Mouse (Mus musculus): ENCODE data around the gene En1. TPM values are rescaled to one million over a fixed set of nuclear protein-coding genes. Genes with fewer than 3 reads are reported as not detected.
A peak's percentile ranks its signal among the peaks of the same experiment; 100 is the strongest.

Gene En1
- polyA plus RNA-seq (2015; fragmentation: Nextera tagmentation; extraction: Ambion mirVana) = not detected in 2 replicates

DNA sequence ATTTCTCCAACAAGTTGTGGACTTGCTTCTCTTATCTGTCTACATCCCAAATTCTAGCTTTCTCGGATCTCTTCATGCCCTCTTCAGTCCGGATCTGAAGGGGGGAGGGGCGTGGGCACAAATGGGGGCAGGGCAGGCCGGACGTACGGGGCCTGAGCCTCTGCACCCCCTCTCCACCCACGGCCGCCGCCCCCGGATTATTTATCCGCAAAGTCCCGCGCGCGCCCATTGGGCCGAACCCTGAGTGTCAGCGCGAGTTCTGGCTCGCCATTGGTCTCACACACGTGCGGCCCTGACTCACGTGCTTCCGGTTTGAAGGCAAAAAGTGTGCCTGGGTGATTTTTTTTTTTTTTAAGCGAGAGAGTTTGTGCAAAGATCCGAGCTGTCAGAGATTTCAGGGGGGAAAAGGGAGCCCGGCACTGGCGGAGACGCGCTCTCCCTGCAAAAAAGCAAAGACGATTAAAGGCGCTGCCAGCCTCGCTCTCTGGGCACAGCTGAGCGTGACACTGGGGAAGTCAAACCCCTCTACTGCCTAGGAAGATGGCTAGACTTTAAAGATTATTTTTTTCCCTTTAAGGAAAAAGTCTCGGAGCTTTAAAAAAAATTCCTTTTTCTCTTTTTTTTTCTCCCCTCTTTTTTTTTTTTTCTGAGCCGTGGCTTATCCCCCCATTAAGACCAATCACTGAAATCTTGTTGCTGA lies at the start of gene En1:
Gene En1, plus strand, starts transcription at position 388 of the 700 bp plus-strand sequence.
- no peak for ATAC-seq (replicated peaks; ENCODE audit: low FRiP score, low read depth)
- H3K27me3 ChIP-seq (ENCODE audit: insufficient read depth, low read length) = peaks cover 95% of the 10 kb centered on the region
- WGBS = 2% methylated on average over 34 of the region's 35 CpGs
- peak within 1 kb of the TSS; percentile 73 for H3K4me2 ChIP-seq (ENCODE audit: low read length)
- peaks cover 14% of the 10 kb centered on the region; the same call in 1 of the 2 replicates for H3K4me1 ChIP-seq (replicated peaks; ENCODE audit: insufficient read depth, low read length)
- peak within 1 kb of the TSS; percentile 44 for H3K4me3 ChIP-seq (replicated peaks; ENCODE audit: low read depth, low read length)
- TF ChIP-seq CTCF (IDR thresholded peaks at IDR 0.05; ENCODE audit: low read depth) = no peak
- no peak for DNase-seq (ENCODE audit: low spot score)
- no peak within 1 kb of the TSS for H3K27ac ChIP-seq
- H3K9ac ChIP-seq (ENCODE audit: low read depth, low read length) = no peak within 1 kb of the TSS
- H3K9me3 ChIP-seq (replicated peaks; ENCODE audit: low read length) = no peaks in the 10 kb centered on the region
- no peaks in the 10 kb centered on the region for H3K36me3 ChIP-seq (ENCODE audit: insufficient read depth, low read length)

DNA sequence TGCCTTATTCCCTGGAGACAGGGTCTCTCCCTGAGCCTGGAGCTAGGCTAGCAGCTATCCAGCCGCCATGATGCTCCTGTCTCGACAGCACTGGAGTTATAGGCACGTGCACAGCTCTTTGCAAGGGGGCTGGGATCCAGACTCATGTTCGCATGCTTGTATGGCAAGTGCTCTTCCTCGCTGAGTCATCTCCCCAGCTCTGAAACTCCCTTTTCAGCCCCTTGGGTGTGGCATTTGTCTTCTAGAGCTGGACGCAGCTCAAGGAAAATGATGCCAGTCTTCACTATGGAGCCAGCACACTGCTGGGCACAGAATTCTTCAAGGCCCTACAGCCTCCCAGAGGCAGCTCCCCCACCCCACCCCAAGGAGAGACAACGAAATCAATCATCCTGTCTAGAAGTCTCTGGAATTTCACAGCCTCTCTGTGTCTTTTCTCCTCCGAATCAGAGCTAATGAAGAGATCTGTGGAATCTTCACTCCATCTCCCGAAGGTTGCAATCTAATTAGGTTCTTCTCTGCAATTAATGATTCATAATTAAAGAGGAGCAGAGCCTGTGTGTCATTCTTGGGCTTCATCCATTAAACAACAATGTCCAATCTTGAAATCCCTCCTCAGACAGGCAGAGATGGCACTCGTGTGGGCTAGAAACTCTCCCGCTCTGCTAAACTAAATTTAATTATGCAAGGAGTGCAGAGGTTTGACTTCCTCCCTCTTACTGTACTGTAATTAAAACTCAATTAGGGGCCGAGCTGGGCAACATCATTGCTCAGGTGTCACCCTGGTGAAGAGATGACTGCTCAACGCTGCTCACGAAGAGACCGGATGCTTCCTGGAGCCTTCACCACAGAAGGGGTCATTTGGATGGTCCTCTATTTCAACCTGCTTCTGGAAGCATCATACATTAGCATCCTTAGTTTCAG lies 45.0 kb upstream of the En1 start:
- WGBS = 71% methylated on average over 15 of the region's 15 CpGs
- Histone ChIP-seq H3K4me3 (replicated peaks; ENCODE audit: low read depth, low read length) (no peak overlapping the region), H3K4me1 (replicated peaks; ENCODE audit: insufficient read depth, low read length) (no peaks in the 10 kb centered on the region), H3K4me2 (ENCODE audit: low read length) (no peak overlapping the region), H3K9ac (ENCODE audit: low read depth, low read length) (no peak overlapping the region), H3K27ac (no peak overlapping the region), H3K36me3 (ENCODE audit: insufficient read depth, low read length) (no peaks in the 10 kb centered on the region), H3K27me3 (ENCODE audit: insufficient read depth, low read length) (no peaks in the 10 kb centered on the region), H3K9me3 (replicated peaks; ENCODE audit: low read length) (no peaks in the 10 kb centered on the region)
- DNase-seq (ENCODE audit: low spot score) (no peak), ATAC-seq (replicated peaks; ENCODE audit: low FRiP score, low read depth) (no peak)
- no peak for TF ChIP-seq CTCF (IDR thresholded peaks at IDR 0.05; ENCODE audit: low read depth)

DNA sequence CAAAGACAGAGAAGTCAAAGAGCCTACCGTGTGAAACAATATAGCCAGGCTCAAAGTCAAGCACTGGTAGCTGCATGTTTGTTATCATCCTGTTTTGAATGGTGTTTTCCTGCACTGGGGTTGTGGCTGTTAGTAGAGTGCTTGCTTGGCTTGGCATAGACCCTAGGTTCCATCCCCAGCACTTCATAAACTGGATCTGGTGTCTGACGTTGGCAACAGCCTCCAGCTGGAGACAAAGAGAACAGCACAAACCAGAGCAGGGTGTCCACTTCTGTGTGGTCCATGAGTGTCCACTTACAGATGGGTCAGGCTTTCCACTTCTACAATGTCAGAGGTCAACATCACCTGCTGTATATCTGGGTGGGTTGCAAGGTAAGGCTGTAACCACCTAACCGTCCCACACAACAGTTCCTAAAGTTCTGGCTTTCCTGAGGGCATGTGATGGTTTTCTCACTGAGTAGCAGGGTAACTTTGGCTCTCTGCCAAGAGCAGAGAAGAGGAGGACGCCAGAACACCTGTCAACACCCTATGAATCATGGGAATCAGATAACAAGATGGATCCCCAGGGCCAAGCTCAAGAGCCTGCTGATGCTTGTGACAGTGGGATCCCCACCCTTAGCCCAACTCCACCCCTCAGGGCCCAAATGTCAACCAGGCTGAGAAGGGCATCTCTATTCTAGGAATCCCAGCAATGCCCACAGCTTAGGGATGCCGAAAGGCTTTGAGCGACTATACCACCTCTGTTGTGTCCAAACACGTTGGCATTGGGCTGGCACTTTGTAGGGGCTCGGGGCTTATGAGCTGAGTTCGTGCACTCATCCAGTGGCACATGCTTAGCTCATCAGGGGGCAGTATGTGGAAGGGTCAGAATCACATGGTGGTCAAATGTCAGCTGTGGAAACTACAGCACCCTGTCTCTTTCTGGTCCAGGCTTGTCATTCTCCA lies 43.6 kb upstream of the En1 start:
- Histone ChIP-seq H3K4me2 (ENCODE audit: low read length) (no peak overlapping the region), H3K4me3 (replicated peaks; ENCODE audit: low read depth, low read length) (no peak overlapping the region), H3K9ac (ENCODE audit: low read depth, low read length) (no peak overlapping the region), H3K27me3 (ENCODE audit: insufficient read depth, low read length) (no peaks in the 10 kb centered on the region), H3K9me3 (replicated peaks; ENCODE audit: low read length) (no peaks in the 10 kb centered on the region), H3K36me3 (ENCODE audit: insufficient read depth, low read length) (no peaks in the 10 kb centered on the region), H3K4me1 (replicated peaks; ENCODE audit: insufficient read depth, low read length) (no peaks in the 10 kb centered on the region), H3K27ac (no peak overlapping the region)
- WGBS = 63% methylated on average over 9 of the region's 9 CpGs
- no peak for ATAC-seq (replicated peaks; ENCODE audit: low FRiP score, low read depth)
- TF ChIP-seq CTCF (IDR thresholded peaks at IDR 0.05; ENCODE audit: low read depth) = no peak
- no peak for DNase-seq (ENCODE audit: low spot score)

DNA sequence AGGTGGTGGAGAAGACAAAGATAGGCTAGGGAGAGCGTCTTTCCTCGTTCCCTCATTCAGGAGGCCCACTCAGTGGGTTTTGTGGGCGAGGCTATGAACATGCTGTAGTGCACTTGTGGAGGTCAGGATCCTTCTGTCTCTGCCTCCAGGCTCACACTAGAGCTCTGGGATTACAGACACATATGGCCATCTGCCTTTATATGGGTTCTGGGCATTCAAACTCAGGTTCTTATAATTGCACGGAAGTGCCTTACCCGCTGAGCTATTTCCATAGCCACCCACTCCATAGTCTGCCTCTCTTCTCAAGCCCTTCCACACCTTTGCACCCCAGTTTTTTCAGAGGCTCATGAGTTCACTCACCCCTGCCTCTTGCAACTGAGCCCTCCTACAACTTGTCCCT lies 42.3 kb upstream of the En1 start:
- Histone ChIP-seq H3K27me3 (ENCODE audit: insufficient read depth, low read length) (no peaks in the 10 kb centered on the region), H3K4me3 (replicated peaks; ENCODE audit: low read depth, low read length) (no peak overlapping the region), H3K9ac (ENCODE audit: low read depth, low read length) (no peak overlapping the region), H3K9me3 (replicated peaks; ENCODE audit: low read length) (no peaks in the 10 kb centered on the region), H3K36me3 (ENCODE audit: insufficient read depth, low read length) (no peaks in the 10 kb centered on the region), H3K4me2 (ENCODE audit: low read length) (no peak overlapping the region), H3K27ac (no peak overlapping the region), H3K4me1 (replicated peaks; ENCODE audit: insufficient read depth, low read length) (no peaks in the 10 kb centered on the region)
- DNase-seq (ENCODE audit: low spot score) = no peak
- WGBS = 89% methylated on average over 5 of the region's 5 CpGs
- no peak for TF ChIP-seq CTCF (IDR thresholded peaks at IDR 0.05; ENCODE audit: low read depth)
- no peak for ATAC-seq (replicated peaks; ENCODE audit: low FRiP score, low read depth)

DNA sequence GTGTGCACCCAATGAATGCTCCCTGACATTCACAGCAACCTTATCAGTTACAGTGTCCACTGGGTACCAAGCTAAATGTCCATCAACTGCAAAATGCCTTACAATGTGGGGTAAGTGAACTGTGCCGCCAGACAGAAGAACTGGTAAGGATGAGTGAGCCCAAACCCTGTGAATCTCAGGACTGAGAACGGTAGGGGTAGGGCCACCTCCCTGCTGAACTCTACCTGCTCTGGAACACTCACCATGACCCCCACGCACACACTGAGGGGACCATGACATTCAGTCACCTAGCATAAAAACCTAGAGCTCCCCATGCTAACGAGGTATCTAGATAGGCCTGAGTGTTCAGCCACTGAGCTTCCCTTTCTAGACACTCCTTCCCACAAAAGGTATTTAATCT lies 20.9 kb upstream of the En1 start:
- TF ChIP-seq CTCF (IDR thresholded peaks at IDR 0.05; ENCODE audit: low read depth) = no peak
- H3K9me3 ChIP-seq (replicated peaks; ENCODE audit: low read length) = no peaks in the 10 kb centered on the region
- H3K36me3 ChIP-seq (ENCODE audit: insufficient read depth, low read length) = no peaks in the 10 kb centered on the region
- no peak overlapping the region for H3K4me3 ChIP-seq (replicated peaks; ENCODE audit: low read depth, low read length)
- ATAC-seq (replicated peaks; ENCODE audit: low FRiP score, low read depth) = no peak
- DNase-seq (ENCODE audit: low spot score) = no peak
- no peak overlapping the region for H3K27ac ChIP-seq
- WGBS = 58% methylated on average over 4 of the region's 4 CpGs
- H3K4me2 ChIP-seq (ENCODE audit: low read length) = no peak overlapping the region
- H3K4me1 ChIP-seq (replicated peaks; ENCODE audit: insufficient read depth, low read length) = no peaks in the 10 kb centered on the region
- H3K9ac ChIP-seq (ENCODE audit: low read depth, low read length) = no peak overlapping the region
- H3K27me3 ChIP-seq (ENCODE audit: insufficient read depth, low read length) = no peaks in the 10 kb centered on the region

DNA sequence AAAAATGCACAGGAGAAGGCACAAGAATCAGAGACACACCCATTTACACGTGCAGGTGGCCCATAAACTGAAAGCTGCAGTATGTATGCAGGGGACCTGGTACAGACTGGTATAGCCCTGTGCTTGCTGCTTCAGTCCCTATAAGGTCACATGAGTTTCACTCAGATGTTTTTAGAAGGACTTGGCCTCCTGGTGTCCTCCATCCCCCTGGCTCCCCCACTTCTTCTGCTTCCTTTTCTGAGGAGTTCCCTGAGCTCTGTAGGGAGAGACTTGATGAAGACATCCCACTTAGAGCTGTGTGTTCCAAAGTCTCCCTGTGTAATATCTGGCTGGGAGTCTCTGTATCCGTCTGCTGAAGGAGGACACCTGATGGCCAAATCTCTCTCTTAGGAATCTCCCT lies 16.7 kb upstream of the En1 start:
- Histone ChIP-seq H3K4me3 (replicated peaks; ENCODE audit: low read depth, low read length) (no peak overlapping the region), H3K4me1 (replicated peaks; ENCODE audit: insufficient read depth, low read length) (no peaks in the 10 kb centered on the region), H3K27me3 (ENCODE audit: insufficient read depth, low read length) (0 out of 2 replicates have a peak, but pooled peaks cover 4% of the 10 kb centered on the region), H3K36me3 (ENCODE audit: insufficient read depth, low read length) (no peaks in the 10 kb centered on the region), H3K4me2 (ENCODE audit: low read length) (no peak overlapping the region), H3K27ac (no peak overlapping the region), H3K9ac (ENCODE audit: low read depth, low read length) (no peak overlapping the region), H3K9me3 (replicated peaks; ENCODE audit: low read length) (no peaks in the 10 kb centered on the region)
- ATAC-seq (replicated peaks; ENCODE audit: low FRiP score, low read depth) (no peak), DNase-seq (ENCODE audit: low spot score) (no peak)
- TF ChIP-seq CTCF (IDR thresholded peaks at IDR 0.05; ENCODE audit: low read depth) = no peak
- WGBS = 32% methylated on average over 2 of the region's 2 CpGs
